Mouse (Mus musculus) testis, adult 2 months (tissue): ENCODE measurements around the gene Grifin.
A peak's percentile ranks its signal among the peaks of the same experiment; 100 is the strongest.

Experiments used
- CTCF ChIP-seq: fragments of 200-500 bp; IDR thresholded peaks from 2 replicates; pipeline ENCODE4 v1.5.1; 2012; ENCODE audit warnings: low read depth, mild to moderate bottlenecking, inconsistent platforms, low read length, moderate library complexity; ENCODE audit not compliant: control insufficient read depth, insufficient read depth, insufficient replicate concordance
- POLR2A ChIP-seq: fragments of 200-500 bp; IDR thresholded peaks from 2 replicates; pipeline ENCODE4 v1.6.1; 2012; ENCODE audit warnings: low read depth, mild to moderate bottlenecking, inconsistent platforms, low read length, moderate library complexity; ENCODE audit not compliant: control insufficient read depth

DNA sequence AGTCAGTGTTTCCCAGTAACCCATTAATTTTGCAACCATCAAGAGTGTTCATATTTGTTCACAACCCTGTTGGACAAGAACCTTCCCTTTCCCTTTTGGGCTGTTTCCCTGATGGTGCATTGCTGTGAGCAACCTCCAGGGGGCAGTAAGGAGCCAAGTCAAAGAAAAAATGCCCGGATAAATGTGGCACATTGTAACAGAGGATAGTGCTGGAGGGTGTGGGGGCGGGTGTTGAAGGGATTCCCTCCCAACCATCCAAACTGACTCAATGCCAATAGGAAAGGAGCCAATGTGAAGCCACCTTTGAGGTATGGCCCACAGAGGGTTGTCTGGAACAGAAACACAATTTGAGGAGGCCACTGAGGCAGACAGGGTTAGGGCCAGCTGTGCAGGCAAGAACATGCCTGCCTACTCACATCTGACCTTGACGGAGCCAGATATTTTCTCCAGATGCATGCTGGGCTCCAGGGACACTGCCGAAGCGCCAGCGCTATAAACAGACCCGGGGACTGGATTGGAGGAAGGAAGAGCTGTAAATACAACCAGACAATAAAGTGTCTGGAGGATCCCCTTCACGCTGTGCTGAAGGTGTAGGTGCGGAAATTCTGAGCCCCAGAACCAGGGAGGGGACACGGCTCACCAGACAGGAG is 3.6 kb upstream of the Grifin start:
- TF ChIP-seq POLR2A (no peak), CTCF (peak; percentile 54)
